Mouse (Mus musculus): ENCODE data around the gene Mrps18c. TPM values are rescaled to one million over a fixed set of nuclear protein-coding genes. Genes with fewer than 3 reads are reported as not detected.

The Mrps18c gene
- polyA plus RNA-seq, 1 experiment: 93.6 TPM

DNA sequence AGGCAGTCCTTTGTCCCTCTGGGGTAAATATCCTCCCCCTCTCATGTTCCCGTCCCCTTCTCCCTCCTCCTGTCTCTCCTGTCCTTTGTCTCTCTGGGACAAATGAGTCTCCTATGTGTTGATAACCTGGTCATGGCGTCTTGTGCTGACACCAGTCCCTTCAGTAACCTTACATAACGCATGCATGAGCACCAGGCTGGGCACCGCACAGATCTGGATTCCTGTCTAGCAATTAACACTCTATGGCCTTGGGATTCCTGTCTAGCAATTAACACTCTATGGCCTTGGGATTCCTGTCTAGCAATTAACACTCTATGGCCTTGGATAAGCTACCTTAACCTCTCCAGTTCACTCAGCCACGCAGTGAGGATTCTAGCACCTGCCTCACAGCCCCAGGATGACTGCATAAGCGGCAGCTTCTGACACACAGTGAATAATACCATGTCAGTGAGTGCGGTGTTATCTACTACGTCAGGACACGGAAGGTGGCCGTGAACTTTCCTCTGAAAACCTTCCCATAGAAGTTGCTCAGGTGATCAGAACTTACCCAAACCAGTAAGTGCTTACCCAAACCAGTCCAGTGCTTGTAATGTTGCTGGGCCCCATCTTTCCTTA is 38.3 kb upstream of the Mrps18c start:
- no peak for TF ChIP-seq CTCF (IDR thresholded peaks at IDR 0.05; ENCODE audit: low read depth, low read length)
- no peak for TF ChIP-seq EP300 (IDR thresholded peaks at IDR 0.05; ENCODE audit: insufficient read depth, low read depth, low read length)
- no peak for TF ChIP-seq POLR2A (IDR thresholded peaks at IDR 0.05; ENCODE audit: insufficient read depth, low read length)
- no peaks in the 10 kb centered on the region for H3K4me1 ChIP-seq (ENCODE audit: control insufficient read depth, insufficient read depth, low read length)
- no peak overlapping the region for H3K4me3 ChIP-seq (ENCODE audit: low read depth, low read length)
- H3K9ac ChIP-seq (ENCODE audit: low read depth, poor library complexity, severe bottlenecking): no peak overlapping the region
- H3K9me3 ChIP-seq (replicated peaks; ENCODE audit: control insufficient read depth, insufficient read depth, low read length, poor library complexity, severe bottlenecking): no peaks in the 10 kb centered on the region; the same call in 1 of the 2 replicates
- no peak overlapping the region for H3K27ac ChIP-seq (ENCODE audit: insufficient read depth, low read length)
- peaks cover 10% of the 10 kb centered on the region for H3K36me3 ChIP-seq (ENCODE audit: control insufficient read depth, insufficient read depth, low read length, poor library complexity, severe bottlenecking)
- no peaks in the 10 kb centered on the region for H3K27me3 ChIP-seq (ENCODE audit: control insufficient read depth, insufficient read depth, low read length, poor library complexity, severe bottlenecking)

DNA sequence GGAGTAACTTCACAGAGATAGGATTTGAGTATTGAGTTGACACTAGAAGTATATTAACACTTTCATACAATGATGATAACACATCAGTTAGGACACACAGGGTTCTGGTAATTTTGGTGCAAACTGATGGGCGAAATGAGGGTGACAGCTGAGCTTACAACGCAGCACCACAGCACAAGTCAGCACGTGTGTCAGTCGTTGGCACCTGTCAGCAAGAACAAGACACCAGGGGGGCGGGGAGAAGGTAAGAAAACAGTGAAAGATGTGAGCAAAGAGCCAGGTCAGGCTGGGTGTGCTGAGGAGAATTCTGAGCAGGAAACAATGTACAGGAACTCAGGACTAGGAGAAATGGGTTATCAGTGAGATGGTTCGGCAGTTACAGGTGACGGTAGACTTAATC is 36.7 kb upstream of the Mrps18c start:
- no peaks in the 10 kb centered on the region for H3K27me3 ChIP-seq (ENCODE audit: control insufficient read depth, insufficient read depth, low read length, poor library complexity, severe bottlenecking)
- no peak overlapping the region for H3K4me3 ChIP-seq (ENCODE audit: low read depth, low read length)
- H3K36me3 ChIP-seq (ENCODE audit: control insufficient read depth, insufficient read depth, low read length, poor library complexity, severe bottlenecking): peaks cover 10% of the 10 kb centered on the region
- TF ChIP-seq CTCF (IDR thresholded peaks at IDR 0.05; ENCODE audit: low read depth, low read length) (no peak), EP300 (IDR thresholded peaks at IDR 0.05; ENCODE audit: insufficient read depth, low read depth, low read length) (no peak), POLR2A (IDR thresholded peaks at IDR 0.05; ENCODE audit: insufficient read depth, low read length) (no peak)
- no peak overlapping the region for H3K9ac ChIP-seq (ENCODE audit: low read depth, poor library complexity, severe bottlenecking)
- H3K9me3 ChIP-seq (replicated peaks; ENCODE audit: control insufficient read depth, insufficient read depth, low read length, poor library complexity, severe bottlenecking): no peaks in the 10 kb centered on the region; the same call in 1 of the 2 replicates
- H3K4me1 ChIP-seq (ENCODE audit: control insufficient read depth, insufficient read depth, low read length): no peaks in the 10 kb centered on the region
- no peak overlapping the region for H3K27ac ChIP-seq (ENCODE audit: insufficient read depth, low read length)

DNA sequence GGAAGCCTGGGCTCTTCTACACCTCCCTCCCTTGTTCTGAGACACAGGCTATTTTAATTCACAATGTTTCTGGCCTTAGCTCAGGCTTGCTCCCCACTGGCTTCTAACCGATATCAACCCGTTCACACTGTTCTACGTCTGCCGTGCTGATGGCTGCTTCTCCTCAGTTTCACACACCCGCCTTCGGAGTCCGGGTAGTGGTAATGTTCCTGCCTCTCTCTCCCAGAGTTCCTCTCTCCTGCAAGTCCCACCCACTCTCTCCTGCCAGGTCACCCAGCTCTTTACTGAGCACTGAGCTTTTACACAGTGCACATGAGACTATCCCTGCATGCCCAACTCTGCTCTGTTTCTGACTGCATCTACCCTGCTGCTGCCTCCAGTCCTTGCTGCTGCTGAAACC is 32.4 kb upstream of the Mrps18c start:
- TF ChIP-seq POLR2A (IDR thresholded peaks at IDR 0.05; ENCODE audit: insufficient read depth, low read length) (peak; percentile 5), CTCF (IDR thresholded peaks at IDR 0.05; ENCODE audit: low read depth, low read length) (no peak)
- H3K36me3 ChIP-seq (ENCODE audit: control insufficient read depth, insufficient read depth, low read length, poor library complexity, severe bottlenecking): peaks cover 28% of the 10 kb centered on the region
- no peaks in the 10 kb centered on the region for H3K4me1 ChIP-seq (ENCODE audit: control insufficient read depth, insufficient read depth, low read length)
- H3K27me3 ChIP-seq (ENCODE audit: control insufficient read depth, insufficient read depth, low read length, poor library complexity, severe bottlenecking): no peaks in the 10 kb centered on the region
- H3K4me3 ChIP-seq (ENCODE audit: low read depth, low read length): peak overlapping the region; percentile 74
- H3K27ac ChIP-seq (ENCODE audit: insufficient read depth, low read length): no peak overlapping the region; the same call in 1 of the 2 replicates
- H3K9ac ChIP-seq (ENCODE audit: low read depth, poor library complexity, severe bottlenecking): peak overlapping the region; percentile 52
- no peaks in the 10 kb centered on the region for H3K9me3 ChIP-seq (replicated peaks; ENCODE audit: control insufficient read depth, insufficient read depth, low read length, poor library complexity, severe bottlenecking)

DNA sequence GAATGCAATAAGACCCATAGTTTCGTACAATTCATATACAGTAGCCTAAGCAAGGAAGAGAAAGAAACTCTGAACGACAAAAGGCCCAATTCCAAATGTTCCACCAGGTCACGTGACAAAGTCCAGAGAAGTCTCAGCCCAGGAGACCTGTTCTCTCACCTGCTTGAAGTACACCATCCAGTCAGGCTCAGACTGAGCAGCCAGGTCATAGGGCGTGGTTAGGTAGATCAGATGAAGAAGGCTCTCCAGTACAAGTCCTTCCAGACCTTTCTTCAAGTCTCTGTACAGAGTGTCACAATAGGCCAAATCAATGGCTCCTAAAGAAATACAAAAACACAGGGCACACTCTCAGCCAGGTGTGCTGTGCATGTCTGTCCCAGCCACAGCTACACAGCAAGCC is 26.9 kb upstream of the Mrps18c start:
- Histone ChIP-seq H3K4me1 (ENCODE audit: control insufficient read depth, insufficient read depth, low read length) (no peaks in the 10 kb centered on the region), H3K27me3 (ENCODE audit: control insufficient read depth, insufficient read depth, low read length, poor library complexity, severe bottlenecking) (no peaks in the 10 kb centered on the region), H3K9ac (ENCODE audit: low read depth, poor library complexity, severe bottlenecking) (no peak overlapping the region), H3K27ac (ENCODE audit: insufficient read depth, low read length) (no peak overlapping the region), H3K4me3 (ENCODE audit: low read depth, low read length) (no peak overlapping the region), H3K9me3 (replicated peaks; ENCODE audit: control insufficient read depth, insufficient read depth, low read length, poor library complexity, severe bottlenecking) (no peaks in the 10 kb centered on the region), H3K36me3 (ENCODE audit: control insufficient read depth, insufficient read depth, low read length, poor library complexity, severe bottlenecking) (peaks cover 46% of the 10 kb centered on the region)
- TF ChIP-seq CTCF (IDR thresholded peaks at IDR 0.05; ENCODE audit: low read depth, low read length) (no peak), EP300 (IDR thresholded peaks at IDR 0.05; ENCODE audit: insufficient read depth, low read depth, low read length) (no peak), POLR2A (IDR thresholded peaks at IDR 0.05; ENCODE audit: insufficient read depth, low read length) (no peak)

DNA sequence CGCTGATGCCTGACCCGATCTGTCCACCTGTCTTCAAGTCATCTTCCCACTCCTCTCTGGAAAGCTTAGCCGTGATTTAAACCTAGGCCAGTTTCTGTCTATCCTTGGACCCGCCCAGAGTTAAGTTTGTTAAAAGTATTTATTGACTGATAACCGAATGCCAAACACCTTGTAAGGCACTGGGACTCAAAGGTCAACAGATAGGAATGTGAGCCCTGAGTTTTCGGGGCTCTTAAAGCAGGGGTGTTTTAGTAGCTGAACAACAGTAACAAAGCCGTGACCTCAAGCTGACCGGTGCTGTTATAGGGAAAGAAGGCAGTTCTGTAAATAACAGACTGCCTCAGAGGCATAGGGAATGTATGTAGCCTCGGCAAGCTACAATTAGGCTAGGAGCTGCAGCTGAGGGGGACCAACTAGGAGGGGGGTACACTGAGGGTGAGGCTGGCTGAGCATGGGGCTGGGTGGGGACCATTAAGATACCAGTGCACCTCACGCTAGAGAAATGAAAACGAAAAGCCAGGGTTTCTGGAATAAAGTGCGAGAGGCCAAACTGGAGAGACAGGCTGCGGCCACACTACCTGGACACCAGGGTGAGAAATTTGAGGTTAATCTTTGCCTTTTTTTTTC is 22.5 kb upstream of the Mrps18c start:
- Histone ChIP-seq H3K4me1 (ENCODE audit: control insufficient read depth, insufficient read depth, low read length) (no peaks in the 10 kb centered on the region), H3K36me3 (ENCODE audit: control insufficient read depth, insufficient read depth, low read length, poor library complexity, severe bottlenecking) (peaks cover 45% of the 10 kb centered on the region), H3K4me3 (ENCODE audit: low read depth, low read length) (no peak overlapping the region), H3K9ac (ENCODE audit: low read depth, poor library complexity, severe bottlenecking) (no peak overlapping the region), H3K27ac (ENCODE audit: insufficient read depth, low read length) (no peak overlapping the region), H3K27me3 (ENCODE audit: control insufficient read depth, insufficient read depth, low read length, poor library complexity, severe bottlenecking) (no peaks in the 10 kb centered on the region), H3K9me3 (replicated peaks; ENCODE audit: control insufficient read depth, insufficient read depth, low read length, poor library complexity, severe bottlenecking) (no peaks in the 10 kb centered on the region)
- TF ChIP-seq EP300 (IDR thresholded peaks at IDR 0.05; ENCODE audit: insufficient read depth, low read depth, low read length) (no peak), CTCF (IDR thresholded peaks at IDR 0.05; ENCODE audit: low read depth, low read length) (no peak), POLR2A (IDR thresholded peaks at IDR 0.05; ENCODE audit: insufficient read depth, low read length) (no peak)

DNA sequence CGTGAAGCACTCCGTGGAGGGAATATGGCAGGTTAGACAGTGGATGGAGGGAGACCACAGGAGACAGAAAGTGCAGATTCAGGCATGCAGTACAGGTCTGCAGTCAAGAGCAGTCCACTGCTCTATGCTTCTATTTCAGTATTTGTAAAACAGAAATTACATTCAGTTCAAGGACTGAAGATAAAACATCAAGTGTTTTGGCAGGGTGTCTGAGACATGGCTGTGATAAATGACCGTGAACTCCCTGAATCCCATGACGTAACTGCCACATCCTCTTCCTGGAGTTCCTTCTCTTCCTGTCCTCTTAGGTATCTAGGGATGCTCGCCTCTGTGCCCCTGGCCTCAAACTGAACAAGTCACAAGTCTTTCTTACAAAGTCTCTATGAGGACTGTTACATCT is 21.5 kb upstream of the Mrps18c start:
- no peak overlapping the region for H3K4me3 ChIP-seq (ENCODE audit: low read depth, low read length)
- H3K27ac ChIP-seq (ENCODE audit: insufficient read depth, low read length): no peak overlapping the region
- no peaks in the 10 kb centered on the region for H3K4me1 ChIP-seq (ENCODE audit: control insufficient read depth, insufficient read depth, low read length)
- peaks cover 39% of the 10 kb centered on the region for H3K36me3 ChIP-seq (ENCODE audit: control insufficient read depth, insufficient read depth, low read length, poor library complexity, severe bottlenecking)
- TF ChIP-seq POLR2A (IDR thresholded peaks at IDR 0.05; ENCODE audit: insufficient read depth, low read length): no peak
- TF ChIP-seq EP300 (IDR thresholded peaks at IDR 0.05; ENCODE audit: insufficient read depth, low read depth, low read length): no peak
- no peak for TF ChIP-seq CTCF (IDR thresholded peaks at IDR 0.05; ENCODE audit: low read depth, low read length)
- H3K27me3 ChIP-seq (ENCODE audit: control insufficient read depth, insufficient read depth, low read length, poor library complexity, severe bottlenecking): no peaks in the 10 kb centered on the region
- no peaks in the 10 kb centered on the region for H3K9me3 ChIP-seq (replicated peaks; ENCODE audit: control insufficient read depth, insufficient read depth, low read length, poor library complexity, severe bottlenecking)
- H3K9ac ChIP-seq (ENCODE audit: low read depth, poor library complexity, severe bottlenecking): no peak overlapping the region
